Mouse (Mus musculus): ENCODE measurements around the gene Bricd5.

Gene Bricd5

DNA sequence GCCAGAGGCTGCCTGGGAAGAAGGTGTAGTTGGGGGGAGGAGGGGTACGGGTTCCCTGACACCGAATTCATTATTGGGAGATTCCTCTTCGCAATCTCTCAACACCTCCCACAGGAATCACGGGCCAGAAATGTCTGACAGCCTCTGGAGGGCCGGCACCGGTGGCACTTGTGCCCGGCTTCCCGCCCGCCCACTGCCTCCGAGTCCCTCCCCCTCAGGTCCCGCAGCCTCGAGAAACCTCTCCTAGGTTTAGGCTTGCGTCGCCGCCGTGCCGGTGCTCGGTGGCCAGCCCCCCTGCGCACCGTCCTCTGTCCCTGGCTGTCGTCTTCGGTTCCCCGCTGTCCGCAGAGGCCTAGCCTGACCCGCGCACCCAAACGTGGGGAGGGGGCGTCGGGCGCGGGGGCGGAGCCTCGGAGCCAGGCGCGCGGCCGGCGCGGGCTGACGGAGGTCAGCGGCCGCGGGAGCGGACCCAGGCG lies 14.5 kb downstream of the Bricd5 start, which contains the start of gene Caskin1:
Gene Caskin1, plus strand, starts transcription at position 416 of the 476 bp plus-strand sequence.
- peak; percentile 67 for DNase-seq

DNA sequence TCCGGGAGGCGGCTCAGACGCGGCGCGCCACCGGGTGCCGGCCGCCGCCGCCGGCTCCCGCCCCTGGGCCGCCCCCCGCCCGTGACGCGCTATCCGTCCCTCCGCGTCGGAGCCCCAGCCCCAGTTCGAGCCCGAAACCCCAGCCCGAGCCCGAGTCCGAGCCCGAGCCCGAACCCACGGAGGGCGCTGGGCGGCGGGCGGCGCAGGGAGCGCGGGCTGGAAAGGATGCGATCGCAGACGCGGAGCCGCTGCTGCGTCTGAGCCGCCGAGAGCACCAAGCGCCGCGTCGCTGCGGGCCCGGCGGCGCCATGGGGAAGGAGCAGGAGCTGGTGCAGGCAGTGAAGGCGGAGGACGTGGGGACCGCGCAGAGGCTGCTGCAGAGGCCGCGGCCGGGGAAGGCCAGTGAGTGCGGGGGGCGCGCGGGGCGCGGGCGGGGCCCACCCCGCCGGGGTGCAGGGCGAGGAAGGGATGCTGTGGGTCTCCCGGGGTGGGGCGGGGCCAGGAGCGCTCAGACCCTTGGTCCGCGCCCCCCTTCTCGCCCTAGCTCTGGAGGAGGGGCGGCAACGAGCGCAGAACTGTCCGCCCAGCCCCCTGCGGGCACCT lies 15.1 kb downstream of the Bricd5 start:
- peak; percentile 52 for DNase-seq

DNA sequence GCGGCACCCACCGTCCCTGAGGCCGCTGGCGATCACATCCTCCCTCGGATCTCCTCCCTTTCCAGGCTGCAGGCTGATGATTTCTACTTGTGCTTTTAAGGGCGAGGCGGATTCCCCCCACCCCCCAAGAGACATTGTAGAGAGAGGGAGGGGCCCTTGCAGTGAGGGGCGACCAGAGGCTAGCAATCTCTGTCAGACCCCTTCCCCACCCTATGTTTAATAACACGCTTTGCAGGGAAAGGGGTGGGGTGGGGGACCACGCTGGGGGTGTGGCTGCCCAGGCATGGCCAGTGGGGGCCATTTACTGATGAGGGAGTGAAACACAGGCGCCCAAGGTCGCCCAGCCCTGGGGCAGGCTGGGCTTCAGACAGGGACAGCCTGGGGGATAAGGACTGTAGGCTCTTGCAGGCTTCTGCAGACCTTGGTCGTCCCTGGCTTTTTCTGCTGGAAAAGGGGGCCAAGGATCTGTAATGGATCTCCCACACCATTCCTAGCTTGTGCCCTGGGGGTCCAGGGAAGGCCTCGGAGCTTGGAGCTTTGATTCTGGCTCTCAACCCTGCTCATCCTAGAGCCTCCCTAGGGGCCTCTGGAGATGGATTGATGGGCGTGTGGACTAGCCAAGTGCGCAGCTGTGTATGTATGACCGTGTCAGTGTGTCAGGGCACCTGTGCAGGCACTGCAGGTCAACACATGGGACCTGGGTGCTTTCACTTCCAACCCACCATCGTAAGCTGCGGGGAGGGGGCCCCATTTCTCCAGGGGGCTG lies 15.8 kb downstream of the Bricd5 start:
- peak; percentile 31 for DNase-seq

DNA sequence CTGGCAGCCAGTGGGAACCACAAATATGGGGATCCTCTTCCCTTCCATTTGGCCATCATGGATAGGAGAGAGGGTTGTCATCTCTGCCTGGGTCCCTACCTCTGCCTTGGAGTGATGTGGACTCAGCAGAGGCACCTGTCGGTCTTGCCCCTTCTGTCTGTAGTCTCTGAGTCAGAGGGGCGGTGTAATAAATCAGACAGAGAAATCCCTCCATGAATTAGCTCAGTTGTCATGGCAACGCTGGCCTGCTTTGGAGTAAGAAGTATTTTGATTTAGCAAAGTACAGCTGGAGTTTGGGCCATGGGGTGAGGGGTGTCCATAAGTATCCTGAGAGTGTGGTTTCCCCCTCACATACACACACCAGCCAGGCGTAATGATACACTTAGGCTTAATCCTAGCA lies 16.7 kb downstream of the Bricd5 start:
- no peak for DNase-seq

DNA sequence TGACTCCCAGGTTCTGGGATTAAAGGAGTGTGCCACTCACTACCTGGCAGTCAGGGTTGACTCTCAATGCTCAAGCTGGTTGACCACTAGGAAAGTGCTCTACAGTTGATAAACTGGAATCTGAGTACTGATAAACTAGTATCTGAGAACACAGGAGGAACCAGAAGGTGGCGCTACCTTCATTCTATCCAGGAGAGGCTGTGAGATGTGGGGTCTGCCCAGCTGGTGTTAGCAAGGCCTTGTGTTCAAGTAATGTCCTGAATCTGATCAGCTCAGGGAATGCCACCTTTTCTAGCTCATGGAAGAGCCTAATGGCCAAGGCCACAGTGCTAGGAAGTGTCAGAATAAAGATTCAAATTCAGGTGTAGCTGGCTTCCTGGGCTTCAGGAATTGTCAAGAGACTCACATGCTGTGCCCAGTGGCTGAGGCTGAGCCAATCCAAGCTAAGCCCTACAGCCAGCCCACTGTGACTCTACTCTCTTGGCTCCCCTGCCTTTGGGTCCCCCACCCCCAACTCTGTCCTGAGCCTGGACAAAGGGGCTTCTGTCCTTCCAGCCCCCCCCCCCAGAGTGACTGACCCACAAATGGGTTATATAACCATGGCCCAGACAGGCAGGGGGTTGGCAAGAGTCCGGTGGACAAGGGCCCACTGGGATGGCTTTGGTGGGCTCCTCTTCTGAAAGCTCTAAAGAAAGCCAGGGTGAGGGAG lies 21.1 kb downstream of the Bricd5 start:
- peak; percentile 53 for DNase-seq

DNA sequence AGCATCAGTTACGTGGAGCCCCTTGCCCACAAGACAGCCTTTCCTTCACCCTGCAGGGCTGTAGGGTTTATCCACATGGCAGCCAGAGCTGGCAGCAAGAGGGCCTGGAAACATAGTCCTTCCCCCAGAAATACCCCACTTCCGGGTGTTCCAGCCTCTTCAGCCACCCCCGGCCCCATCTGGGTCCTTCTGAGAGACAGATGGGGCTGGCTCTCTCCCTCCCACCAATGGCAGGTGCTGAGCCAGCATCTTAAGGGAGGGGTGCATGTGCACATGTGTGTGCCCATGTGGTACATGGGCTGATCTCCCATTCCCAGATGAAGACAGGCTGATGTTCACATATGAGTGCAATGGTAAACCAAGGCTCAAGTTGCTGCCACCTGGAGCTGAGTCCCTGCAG lies 21.8 kb downstream of the Bricd5 start:
- DNase-seq = no peak

DNA sequence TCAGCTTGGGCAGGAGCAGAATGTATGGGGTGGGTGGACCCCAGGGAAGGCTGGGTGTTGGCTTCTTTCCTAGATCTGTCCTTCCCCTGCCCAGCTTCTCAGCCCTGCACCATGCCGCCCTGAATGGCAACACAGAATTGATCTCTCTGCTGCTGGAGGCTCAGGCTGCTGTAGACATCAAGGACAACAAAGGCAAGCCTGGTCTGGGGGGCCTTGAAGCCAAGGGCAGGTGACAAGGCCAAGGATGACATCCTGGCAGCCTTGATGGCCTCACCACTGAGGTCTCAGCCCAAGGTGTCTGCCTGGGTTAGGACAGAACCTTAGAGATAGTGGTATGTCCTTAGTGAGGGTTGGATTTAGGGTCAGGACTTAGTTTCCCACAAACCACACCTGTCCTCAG lies 22.3 kb downstream of the Bricd5 start:
- DNase-seq = no peak

DNA sequence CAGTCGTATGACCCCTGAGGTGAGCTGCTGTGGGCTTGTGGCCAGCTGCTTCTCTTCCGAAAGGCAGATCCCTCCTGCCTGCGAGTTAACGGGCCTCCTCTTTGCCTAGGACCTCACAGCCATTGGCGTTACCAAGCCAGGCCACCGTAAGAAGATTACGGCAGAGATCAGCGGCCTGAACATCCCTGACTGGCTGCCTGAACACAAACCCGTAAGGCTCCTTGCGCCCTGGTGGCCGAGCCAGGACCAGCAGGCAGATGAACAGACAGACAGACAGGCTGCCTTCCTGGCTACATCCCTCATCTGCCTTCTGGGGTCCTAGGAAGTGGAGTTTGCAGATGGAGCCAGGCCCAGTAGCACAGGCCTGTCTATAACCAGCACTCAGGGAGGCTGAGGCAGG lies 28.5 kb downstream of the Bricd5 start:
- DNase-seq = no peak

DNA sequence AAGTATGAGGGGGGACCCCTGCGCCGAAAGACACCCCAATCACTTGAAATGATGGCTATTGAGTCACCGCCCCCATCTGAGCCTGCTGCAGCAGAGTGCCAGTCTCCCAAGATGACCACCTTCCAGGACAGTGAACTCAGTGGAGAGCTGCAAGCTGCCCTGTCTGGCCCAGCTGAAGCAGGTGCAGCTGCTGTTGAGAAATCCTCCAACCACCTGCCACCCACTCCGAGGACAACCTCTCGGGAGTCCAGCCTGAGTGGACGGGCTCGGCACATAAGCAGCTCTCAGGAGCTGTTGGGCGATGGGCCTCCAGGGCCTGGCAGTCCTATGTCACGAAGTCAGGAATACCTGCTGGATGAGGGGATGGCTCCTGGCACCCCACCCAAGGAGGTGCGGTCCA lies 30.4 kb downstream of the Bricd5 start:
- no peak for DNase-seq

DNA sequence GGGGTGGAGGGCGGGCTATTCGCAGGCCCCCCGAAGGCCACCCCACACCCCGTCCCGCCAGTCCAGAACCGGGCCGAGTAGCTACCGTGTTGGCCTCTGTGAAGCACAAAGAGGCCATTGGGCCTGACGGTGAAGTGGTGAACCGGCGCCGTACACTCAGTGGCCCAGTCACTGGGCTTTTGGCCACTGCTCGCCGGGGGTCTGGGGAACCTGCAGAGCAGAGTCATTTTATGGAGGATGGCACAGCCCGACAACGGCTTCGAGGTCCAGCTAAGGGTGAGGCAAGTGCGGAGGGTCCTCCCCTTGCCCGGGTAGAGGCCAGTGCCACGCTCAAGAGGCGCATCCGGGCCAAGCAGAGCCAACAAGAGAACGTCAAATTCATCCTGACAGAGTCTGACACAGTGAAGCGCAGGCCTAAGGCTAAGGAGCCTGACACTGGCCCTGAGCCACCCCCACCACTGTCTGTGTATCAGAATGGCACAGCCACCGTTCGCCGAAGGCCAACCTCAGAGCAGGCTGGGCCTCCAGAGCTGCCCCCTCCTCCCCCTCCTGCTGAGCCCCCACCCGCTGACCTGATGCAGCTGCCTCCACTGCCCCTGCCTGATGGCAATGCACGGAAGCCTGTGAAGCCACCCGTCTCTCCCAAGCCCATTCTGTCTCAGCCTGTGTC lies 31.7 kb downstream of the Bricd5 start:
- no peak for DNase-seq

DNA sequence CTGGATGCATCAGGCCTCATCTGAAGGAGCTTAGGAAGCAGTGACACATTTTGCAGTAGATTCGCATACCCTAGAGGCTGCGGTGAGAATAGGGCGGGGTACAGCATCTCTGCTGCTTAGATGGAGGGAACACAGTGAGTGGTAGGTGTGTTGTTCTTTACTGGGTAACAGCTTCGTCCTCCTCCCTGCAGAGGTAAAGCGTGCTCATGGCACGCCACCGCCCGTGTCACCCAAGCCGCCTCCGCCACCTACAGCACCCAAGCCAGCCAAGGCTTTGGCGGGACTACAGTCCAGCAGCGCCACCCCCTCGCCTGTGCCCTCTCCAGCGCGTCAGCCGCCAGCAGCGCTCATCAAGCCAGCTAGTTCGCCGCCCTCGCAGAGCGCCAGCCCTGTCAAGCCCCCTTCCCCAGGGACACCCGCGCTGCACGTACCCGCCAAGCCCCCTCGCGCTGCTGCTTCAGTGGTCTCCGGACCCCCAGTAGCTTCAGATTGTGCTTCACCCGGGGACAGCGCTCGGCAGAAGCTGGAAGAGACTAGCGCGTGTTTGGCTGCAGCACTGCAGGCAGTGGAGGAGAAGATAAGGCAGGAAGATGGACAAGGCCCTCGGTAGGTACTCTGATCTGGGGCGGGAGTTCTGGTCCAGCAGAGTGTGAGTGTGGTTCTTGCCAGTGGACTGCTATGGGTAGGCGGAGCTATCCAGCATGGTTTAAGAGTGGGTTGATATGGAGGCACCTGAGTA lies 32.8 kb downstream of the Bricd5 start:
- DNase-seq = peak; percentile 56

DNA sequence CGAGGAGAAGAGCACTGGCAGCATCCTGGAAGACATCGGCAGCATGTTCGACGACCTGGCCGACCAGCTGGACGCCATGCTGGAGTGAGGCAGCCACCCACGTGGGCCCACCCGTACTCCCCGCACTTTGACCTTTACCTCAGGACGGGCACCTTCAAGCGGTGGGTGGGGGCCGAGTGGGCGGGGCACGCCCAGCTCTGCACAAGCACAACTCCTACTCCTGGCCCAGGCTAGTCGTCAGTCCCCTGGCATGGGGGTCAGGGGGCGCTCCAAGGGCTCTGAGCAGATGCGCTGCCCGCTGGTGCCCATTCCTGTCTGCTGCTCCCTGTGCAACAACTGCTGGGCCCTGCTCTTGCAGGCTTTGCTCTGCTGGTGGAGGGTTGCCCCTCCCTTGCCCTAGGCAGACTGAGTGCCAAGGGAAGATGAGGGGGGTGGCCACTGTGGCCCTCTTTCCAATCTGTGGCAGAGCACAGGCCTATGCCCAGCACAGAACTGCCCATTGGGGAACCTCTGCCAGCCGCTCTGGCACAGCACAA lies 33.5 kb downstream of the Bricd5 start:
- no peak for DNase-seq

DNA sequence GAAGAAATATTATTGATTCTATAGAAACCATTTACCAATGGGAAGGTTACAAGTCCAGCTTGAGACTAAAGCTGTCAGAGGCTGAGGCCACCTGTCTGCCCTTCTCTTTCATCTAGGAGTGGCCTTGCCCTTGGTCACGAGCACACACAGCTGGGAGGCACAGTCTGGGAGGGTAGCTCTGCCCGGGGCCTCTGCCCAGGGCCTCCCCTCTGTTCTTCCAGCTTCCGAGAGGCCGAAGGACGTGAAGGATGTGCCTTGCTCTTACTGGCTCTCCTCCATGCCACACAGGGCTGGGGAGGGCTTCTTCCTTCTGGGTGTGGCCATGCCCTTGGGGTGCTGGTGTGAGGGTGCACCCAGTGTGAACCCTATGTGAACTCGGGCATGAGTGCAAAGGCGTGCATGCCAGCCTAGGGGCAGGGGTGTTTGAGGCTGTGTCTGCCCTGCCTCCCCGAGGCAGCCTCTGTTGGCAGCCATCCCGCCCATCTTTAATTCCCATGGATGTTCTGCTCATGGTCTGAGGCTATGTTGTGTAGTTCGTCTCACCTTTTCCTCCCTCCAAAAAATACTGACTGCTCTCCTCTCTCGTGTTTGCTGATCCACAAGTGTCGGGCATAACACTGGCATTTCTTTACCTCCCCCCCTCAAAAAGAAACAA lies 34.2 kb downstream of the Bricd5 start:
- DNase-seq = no peak

DNA sequence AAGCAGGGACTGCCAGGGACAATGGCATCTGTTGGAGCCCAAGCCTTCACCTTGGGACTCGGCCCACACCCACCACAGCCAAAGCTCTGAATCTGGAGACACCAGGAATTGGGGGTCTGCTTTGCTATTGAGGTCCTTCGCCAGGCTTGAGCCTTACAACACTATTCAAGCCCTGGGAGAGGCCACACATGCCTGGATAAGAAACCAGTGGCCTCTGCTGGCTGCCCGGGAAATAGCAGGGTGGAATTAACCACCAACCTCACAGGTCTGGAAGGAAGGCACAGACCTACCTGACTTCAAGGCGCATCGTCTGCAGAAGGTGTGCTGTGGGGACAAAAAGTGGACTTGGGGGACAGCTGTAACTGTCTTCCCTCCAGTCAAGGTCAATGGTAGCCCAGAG lies 39.9 kb downstream of the Bricd5 start:
- DNase-seq = peak; percentile 61

DNA sequence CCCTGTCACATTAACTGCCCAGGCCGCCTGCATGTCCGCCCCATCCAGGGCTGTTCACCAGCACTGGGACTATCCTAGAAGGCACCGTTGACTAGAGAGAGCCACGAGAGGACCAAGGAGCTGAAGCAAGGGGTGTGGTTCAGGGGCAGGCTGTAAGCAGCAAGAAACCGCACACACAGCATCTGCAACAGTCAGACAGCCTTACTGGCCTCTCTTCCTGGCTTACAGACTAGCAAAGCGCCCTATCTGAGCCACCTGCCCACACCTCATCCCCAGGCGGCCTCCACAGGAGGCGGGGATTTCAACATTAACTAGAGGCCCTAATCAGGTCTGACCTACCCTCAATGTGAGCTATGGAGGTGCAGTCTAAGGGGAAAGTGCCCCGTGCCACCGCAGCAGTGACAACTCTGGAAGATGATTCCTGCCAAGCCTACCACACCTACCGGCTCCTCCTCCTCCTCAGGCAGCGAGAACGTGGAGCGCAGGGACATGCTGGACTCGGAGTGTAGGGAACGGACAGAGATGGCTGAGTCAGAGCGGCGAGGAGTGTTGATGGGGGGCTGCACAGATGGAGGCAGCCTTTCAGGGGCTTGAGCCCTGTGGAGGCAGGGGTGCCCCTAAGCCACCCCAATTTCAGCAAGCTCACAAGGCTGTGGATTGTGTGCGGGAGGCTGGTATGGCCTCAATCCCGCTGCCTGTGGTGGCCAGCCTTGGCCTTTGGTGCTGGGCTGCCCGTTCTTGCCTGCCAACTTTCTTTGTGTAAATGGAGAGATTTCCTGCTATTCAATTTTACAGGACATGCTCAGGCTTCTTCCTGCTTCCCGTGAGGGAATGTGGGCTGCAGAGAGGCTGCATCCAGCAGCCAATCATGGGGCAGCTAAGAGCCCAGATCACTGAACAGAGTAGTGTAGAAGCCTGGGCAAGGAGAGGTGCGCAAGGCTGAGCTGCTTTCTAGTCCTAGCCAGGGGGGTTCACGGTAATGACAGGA lies 40.9 kb downstream of the Bricd5 start:
- DNase-seq = no peak

DNA sequence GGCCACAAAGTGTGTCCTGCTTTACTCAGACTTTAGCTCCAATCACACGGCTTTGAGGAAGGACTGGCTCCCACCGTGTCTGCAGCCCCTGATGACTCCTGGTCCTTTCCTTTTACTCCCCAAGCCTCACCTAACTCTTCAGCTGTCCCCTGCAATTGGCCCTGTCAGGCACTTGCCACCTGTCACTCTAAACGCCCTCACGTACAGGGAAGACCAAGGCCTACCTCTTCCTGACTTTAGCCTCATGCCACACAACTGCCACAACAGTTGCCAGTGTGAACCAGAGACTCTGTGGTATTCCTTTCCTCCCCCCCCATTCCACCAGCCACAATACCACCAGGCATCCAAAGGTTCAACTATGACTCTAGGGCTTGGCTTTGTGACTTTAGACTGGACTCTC lies 46.8 kb downstream of the Bricd5 start:
- no peak for DNase-seq

DNA sequence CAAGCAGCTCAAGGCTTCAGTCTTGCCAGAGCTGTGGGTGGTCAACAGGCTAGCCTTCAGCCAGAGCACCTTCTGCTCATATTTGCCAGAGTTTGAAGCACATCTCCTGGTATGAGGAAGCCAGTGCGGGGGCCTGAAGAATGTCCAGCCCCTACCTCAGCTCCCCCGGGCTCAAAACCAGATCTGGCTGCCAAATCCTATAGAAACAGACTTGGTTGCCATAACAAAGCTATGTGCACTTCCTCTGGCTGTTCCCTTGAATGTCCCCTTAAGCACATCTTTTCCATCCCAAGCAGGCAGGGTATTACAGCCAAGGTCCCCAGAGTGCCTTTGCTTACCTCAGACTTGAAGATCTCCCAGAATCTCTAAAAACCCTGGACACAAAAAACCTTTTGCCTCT lies 51.0 kb downstream of the Bricd5 start:
- no peak for DNase-seq
